ENCODE assay signal across 18 mouse cellular contexts in the genomic region with DNA sequence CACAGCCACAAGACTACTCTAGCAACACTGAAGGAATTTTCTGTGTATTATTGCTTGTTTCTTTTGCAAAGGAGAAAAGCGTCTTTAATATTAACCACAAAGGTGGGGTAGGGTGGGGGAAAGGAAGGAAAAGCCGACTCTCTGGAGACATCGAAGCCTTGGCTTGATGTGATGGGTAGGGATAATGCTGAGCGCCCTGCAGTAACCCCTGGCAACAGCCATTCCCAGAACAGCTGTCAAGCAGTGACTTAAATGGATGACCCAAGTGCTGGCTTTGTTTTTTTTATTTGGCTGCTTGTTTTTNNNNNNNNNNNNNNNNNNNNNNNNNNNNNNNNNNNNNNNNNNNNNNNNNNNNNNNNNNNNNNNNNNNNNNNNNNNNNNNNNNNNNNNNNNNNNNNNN. TPM values are rescaled to one million over a fixed set of nuclear protein-coding genes. Genes with fewer than 3 reads are reported as not detected.
DNase-seq lines count a peak whose midpoint lies in the region; ATAC-seq lines count a peak whose summit lies in the region.
"Had no signal": no experiment of that assay in that cellular context is flagged by ENCODE, and none has a peak within 500 bp of the region (broad histone marks: within the 10 kb centered on the region; RNA-seq: fewer than 3 reads in every experiment).

No protein-coding gene starts in this region.

- WGBS in forebrain, embryonic 12.5 days, result 62% methylated on average over 4 of the region's 4 CpGs
- 61% methylated on average over 4 of the region's 4 CpGs for WGBS in forebrain, embryonic 14.5 days
- WGBS in hindbrain, embryonic 11.5 days, result 21% methylated on average over 4 of the region's 4 CpGs
- WGBS in midbrain, embryonic 11.5 days, result 31% methylated on average over 4 of the region's 4 CpGs
- 12% methylated on average over 4 of the region's 4 CpGs for WGBS in neural tube, embryonic 13.5 days

- no peaks in the 10 kb centered on the region for H3K27me3 ChIP-seq in forebrain, embryonic 12.5 days
- no peaks in the 10 kb centered on the region for H3K27me3 ChIP-seq in forebrain, embryonic 14.5 days (replicated peaks; ENCODE audit: control insufficient read depth, insufficient read depth, low read length)
- no peaks in the 10 kb centered on the region for H3K27me3 ChIP-seq in hindbrain, embryonic 11.5 days (ENCODE audit: control insufficient read depth, insufficient read depth, low read length)
- no peaks in the 10 kb centered on the region for H3K27me3 ChIP-seq in midbrain, embryonic 11.5 days (ENCODE audit: control insufficient read depth, insufficient read depth, low read length)
- H3K27me3 ChIP-seq in neural tube, embryonic 13.5 days, result no peaks in the 10 kb centered on the region
- H3K27me3 ChIP-seq: CH12.LX; heart, embryonic 13.5 days had no signal

- H3K4me3 ChIP-seq in forebrain, embryonic 12.5 days (replicated peaks), result no peak overlapping the region
- H3K4me3 ChIP-seq in forebrain, embryonic 14.5 days (ENCODE audit: low read depth, low read length), result no peak overlapping the region
- no peak overlapping the region for H3K4me3 ChIP-seq in hindbrain, embryonic 11.5 days (ENCODE audit: low read depth, low read length)
- H3K4me3 ChIP-seq in midbrain, embryonic 11.5 days (ENCODE audit: low read depth, low read length), result no peak overlapping the region
- no peak overlapping the region for H3K4me3 ChIP-seq in neural tube, embryonic 13.5 days
- H3K4me3 ChIP-seq: heart, embryonic 13.5 days; megakaryocyte, embryonic 14.5 days had no signal

- H3K4me1 ChIP-seq in forebrain, embryonic 12.5 days, result peaks cover 28% of the 10 kb centered on the region
- H3K4me1 ChIP-seq in forebrain, embryonic 14.5 days (ENCODE audit: control insufficient read depth, insufficient read depth, low read length), result peaks cover 5% of the 10 kb centered on the region; the same call in 1 of the 2 replicates
- peaks cover 3% of the 10 kb centered on the region; the same call in 1 of the 2 replicates for H3K4me1 ChIP-seq in hindbrain, embryonic 11.5 days (replicated peaks; ENCODE audit: control insufficient read depth, insufficient read depth, low read length)
- peaks cover 13% of the 10 kb centered on the region for H3K4me1 ChIP-seq in midbrain, embryonic 11.5 days (ENCODE audit: control insufficient read depth, insufficient read depth, low read length)
- H3K4me1 ChIP-seq in neural tube, embryonic 13.5 days (replicated peaks), result peaks cover 28% of the 10 kb centered on the region
- H3K4me1 ChIP-seq: heart, embryonic 13.5 days; megakaryocyte, embryonic 14.5 days had no signal

- H3K4me2 ChIP-seq in forebrain, embryonic 12.5 days, result no peak overlapping the region
- H3K4me2 ChIP-seq in forebrain, embryonic 14.5 days (ENCODE audit: low read length), result no peak overlapping the region
- H3K4me2 ChIP-seq in hindbrain, embryonic 11.5 days (replicated peaks; ENCODE audit: low read depth, low read length), result no peak overlapping the region
- no peak overlapping the region for H3K4me2 ChIP-seq in midbrain, embryonic 11.5 days
- H3K4me2 ChIP-seq in neural tube, embryonic 13.5 days, result peak overlapping the region; percentile 18
- H3K4me2 ChIP-seq: heart, embryonic 13.5 days had no signal

- no peak overlapping the region for H3K27ac ChIP-seq in forebrain, embryonic 12.5 days
- no peak overlapping the region for H3K27ac ChIP-seq in forebrain, embryonic 14.5 days (ENCODE audit: low read depth, low read length)
- no peak overlapping the region for H3K27ac ChIP-seq in hindbrain, embryonic 11.5 days (ENCODE audit: low read depth, low read length)
- peak overlapping the region; percentile 14; the same call in 1 of the 2 replicates for H3K27ac ChIP-seq in midbrain, embryonic 11.5 days (ENCODE audit: low read depth, low read length)
- H3K27ac ChIP-seq in neural tube, embryonic 13.5 days (replicated peaks), result no peak overlapping the region; the same call in 1 of the 2 replicates
- H3K27ac ChIP-seq: heart, embryonic 13.5 days; kidney, postnatal 0 days had no signal

- no peaks in the 10 kb centered on the region for H3K36me3 ChIP-seq in forebrain, embryonic 12.5 days (replicated peaks)
- H3K36me3 ChIP-seq in forebrain, embryonic 14.5 days (ENCODE audit: control insufficient read depth, insufficient read depth, low read length), result no peaks in the 10 kb centered on the region
- H3K36me3 ChIP-seq in hindbrain, embryonic 11.5 days (ENCODE audit: control insufficient read depth, insufficient read depth, low read length), result no peaks in the 10 kb centered on the region
- H3K36me3 ChIP-seq in midbrain, embryonic 11.5 days (ENCODE audit: control insufficient read depth, insufficient read depth, low read length), result no peaks in the 10 kb centered on the region
- no peaks in the 10 kb centered on the region for H3K36me3 ChIP-seq in neural tube, embryonic 13.5 days
- H3K36me3 ChIP-seq: heart, embryonic 13.5 days had no signal

- no peak overlapping the region for H3K9ac ChIP-seq in forebrain, embryonic 12.5 days
- H3K9ac ChIP-seq in forebrain, embryonic 14.5 days (ENCODE audit: low read length), result no peak overlapping the region
- H3K9ac ChIP-seq in hindbrain, embryonic 11.5 days (ENCODE audit: low read depth, low read length), result no peak overlapping the region
- H3K9ac ChIP-seq in midbrain, embryonic 11.5 days (ENCODE audit: low read length), result no peak overlapping the region
- H3K9ac ChIP-seq in neural tube, embryonic 13.5 days, result 0 out of 2 replicates have a peak overlapping the region, but pooled peaks have one; percentile 34
- H3K9ac ChIP-seq: heart, embryonic 13.5 days had no signal

- DNase-seq in forebrain, embryonic 14.5 days (ENCODE audit: low spot score), result no peak
- DNase-seq in hindbrain, embryonic 11.5 days (ENCODE audit: low spot score), result peak; percentile 46
- no peak for DNase-seq in midbrain, embryonic 11.5 days (ENCODE audit: low spot score, missing footprints)
- no peak for DNase-seq in urinary bladder, postnatal 14 days (ENCODE audit: low spot score)
- no peak for DNase-seq in layer of hippocampus, adult 9-11 months
- no peak for DNase-seq in cerebellum, adult 9-11 months
- DNase-seq: adrenal gland, adult 2 months; cerebellum, adult 11-12 months; heart, postnatal 36 days; kidney, adult 11 months; lung, postnatal 10 days; thymus, postnatal 36 days had no signal

- ATAC-seq in forebrain, embryonic 12.5 days (ENCODE audit: low FRiP score), result 0 out of 2 replicates have a peak, but pooled peaks have one; percentile 44
- no peak for ATAC-seq in forebrain, embryonic 14.5 days
- ATAC-seq in hindbrain, embryonic 11.5 days (ENCODE audit: low FRiP score), result peak; percentile 65; the same call in 1 of the 2 replicates
- ATAC-seq in midbrain, embryonic 11.5 days (ENCODE audit: low FRiP score), result peak; percentile 67; the same call in 1 of the 2 replicates
- peak; percentile 77 for ATAC-seq in neural tube, embryonic 13.5 days (ENCODE audit: low read depth)

- H3K9me3 ChIP-seq in forebrain, embryonic 12.5 days, result no peaks in the 10 kb centered on the region
- H3K9me3 ChIP-seq in forebrain, embryonic 14.5 days (replicated peaks; ENCODE audit: control insufficient read depth, low read length), result no peaks in the 10 kb centered on the region
- 0 out of 2 replicates have a peak, but pooled peaks cover 2% of the 10 kb centered on the region for H3K9me3 ChIP-seq in hindbrain, embryonic 11.5 days (ENCODE audit: control insufficient read depth, low read length)
- no peaks in the 10 kb centered on the region for H3K9me3 ChIP-seq in midbrain, embryonic 11.5 days (ENCODE audit: control insufficient read depth, low read length)
- 0 out of 2 replicates have a peak, but pooled peaks cover 2% of the 10 kb centered on the region for H3K9me3 ChIP-seq in neural tube, embryonic 13.5 days
- H3K9me3 ChIP-seq: heart, embryonic 13.5 days; megakaryocyte, embryonic 14.5 days had no signal

RNA-seq across cellular contexts. Expression of a gene that starts 51.6 kb away (rescaled TPM):
- polyA plus RNA-seq in forebrain, embryonic 12.5 days (2016; fragmentation: Nextera tagmentation; extraction: Ambion mirVana), result 40.7 and 46.9 TPM in 2 replicates
- 63.1 and 91.4 TPM in 2 replicates for polyA plus RNA-seq in forebrain, embryonic 14.5 days (2014; fragmentation: Nextera tagmentation; extraction: Ambion mirVana)
- 31.4 and 33.6 TPM in 2 replicates for polyA plus RNA-seq in hindbrain, embryonic 11.5 days (2014; fragmentation: Nextera tagmentation; extraction: Ambion mirVana)
- polyA plus RNA-seq in midbrain, embryonic 11.5 days (2014; fragmentation: Nextera tagmentation; extraction: Ambion mirVana), result 30.4 and 32.0 TPM in 2 replicates
- 78.7 and 86.4 TPM in 2 replicates for polyA plus RNA-seq in neural tube, embryonic 13.5 days (2015; fragmentation: Nextera tagmentation; extraction: Ambion mirVana)
